Mouse (Mus musculus) kidney, embryonic 14.5 days (tissue): ENCODE data around the gene Spata31d1a. TPM values are rescaled to one million over a fixed set of nuclear protein-coding genes. Genes with fewer than 3 reads are reported as not detected.

Source experiments
- ATAC-seq: fragments of 200-750 bp; cut with Nextera tagmentation; 2 replicates; pipeline ENCODE4 v1.8.0; 2017; ENCODE audit warnings: moderate number of reproducible peaks, mild to moderate bottlenecking, moderate TSS enrichment, moderate library complexity; ENCODE audit not compliant: low FRiP score, low TSS enrichment
- H3K27ac ChIP-seq: fragments of 300-500 bp; sonication (generic); 2 replicates; pipeline ENCODE4 v1.5.1; 2014; ENCODE audit warnings: low read depth, mild to moderate bottlenecking, low read length, moderate library complexity, mixed read lengths
- H3K27me3 ChIP-seq: fragments of 300-500 bp; sonication (generic); 2 replicates; pipeline ENCODE4 v1.6.1; 2014; ENCODE audit warnings: mild to moderate bottlenecking, low read length; ENCODE audit not compliant: control insufficient read depth, insufficient read depth
- H3K36me3 ChIP-seq: fragments of 300-500 bp; sonication (generic); 2 replicates; pipeline ENCODE4 v1.6.1; 2014; ENCODE audit warnings: low read length, mixed read lengths; ENCODE audit not compliant: control insufficient read depth, insufficient read depth
- H3K4me1 ChIP-seq: fragments of 300-500 bp; sonication (generic); 2 replicates; pipeline ENCODE4 v1.6.1; 2014; ENCODE audit warnings: low read length, mixed read lengths; ENCODE audit not compliant: control insufficient read depth, insufficient read depth
- H3K4me2 ChIP-seq: fragments of 300-500 bp; sonication (generic); replicated peaks from 2 replicates; pipeline ENCODE4 v1.6.1; 2014; ENCODE audit warnings: low read depth, mild to moderate bottlenecking, low read length
- H3K4me3 ChIP-seq: fragments of 300-500 bp; sonication (generic); 2 replicates; pipeline ENCODE4 v1.5.1; 2014; ENCODE audit warnings: mild to moderate bottlenecking, low read length
- H3K9ac ChIP-seq: fragments of 300-500 bp; sonication (generic); 2 replicates; pipeline ENCODE4 v1.6.1; 2014; ENCODE audit warnings: low read depth, mild to moderate bottlenecking, low read length, moderate library complexity
- H3K9me3 ChIP-seq: fragments of 300-500 bp; sonication (generic); 2 replicates; pipeline ENCODE4 v1.6.1; 2016; ENCODE audit warnings: low read length; ENCODE audit not compliant: control insufficient read depth
- WGBS: fragments of 180-500 bp; shearing (Covaris S2); extraction: QIAGEN DNeasy Blood & Tissue Kit; methylation state at CpG from one replicate; pipeline ENCODE4 v1.1.7; 2014; 5-methylcytosine and 5-hydroxymethylcytosine counted together
- polyA plus RNA-seq: library from polyadenylated mRNA; unstranded; fragments of >200 nt; fragmentation: Nextera tagmentation; extraction: Ambion mirVana; gene quantifications from 2 replicates; pipeline ENCODE4 v1.2.1, GENCODE M21; 2014

Spata31d1a gene
- polyA plus RNA-seq, 1 experiment from 2014 or later = 0.43 TPM

- H3K27me3 ChIP-seq = no peaks in the 10 kb centered on the region
- H3K4me3 ChIP-seq = no peak overlapping the region
- no peaks in the 10 kb centered on the region for H3K9me3 ChIP-seq
- H3K4me1 ChIP-seq = peaks cover 12% of the 10 kb centered on the region
- ATAC-seq = no peak
- no peak overlapping the region for H3K9ac ChIP-seq
- WGBS = 93% methylated on average over 15 of the region's 15 CpGs
- H3K4me2 ChIP-seq = no peak overlapping the region
- H3K27ac ChIP-seq = no peak overlapping the region
- H3K36me3 ChIP-seq = no peaks in the 10 kb centered on the region
Measured at GRCm38 (mm10) chr13:59655718-59656315, 54.3 kb downstream of the Spata31d1a start.

- H3K9ac ChIP-seq = no peak overlapping the region
- no peak for ATAC-seq
- no peak overlapping the region for H3K4me2 ChIP-seq
- no peak overlapping the region for H3K4me3 ChIP-seq
- H3K27me3 ChIP-seq = no peaks in the 10 kb centered on the region
- H3K4me1 ChIP-seq = peaks cover 20% of the 10 kb centered on the region
- H3K36me3 ChIP-seq = no peaks in the 10 kb centered on the region
- no peaks in the 10 kb centered on the region for H3K9me3 ChIP-seq
- 88% methylated on average over 5 of the region's 5 CpGs for WGBS
- no peak overlapping the region for H3K27ac ChIP-seq
Measured at GRCm38 (mm10) chr13:59654465-59654864, 55.7 kb downstream of the Spata31d1a start.

GRCm38 (mm10) chr13:59653136-59653535 is 57.0 kb downstream of the Spata31d1a start:
- peaks cover 20% of the 10 kb centered on the region for H3K4me1 ChIP-seq

GRCm38 (mm10) chr13:59652651-59653050 is 57.5 kb downstream of the Spata31d1a start:
- H3K4me2 ChIP-seq = no peak overlapping the region
- ATAC-seq = no peak
- no peaks in the 10 kb centered on the region for H3K27me3 ChIP-seq
- H3K9me3 ChIP-seq = no peaks in the 10 kb centered on the region
- H3K36me3 ChIP-seq = no peaks in the 10 kb centered on the region; the same call in 1 of the 2 replicates
- H3K4me1 ChIP-seq = peaks cover 22% of the 10 kb centered on the region
- no peak overlapping the region for H3K27ac ChIP-seq
- WGBS = 43% methylated on average over 5 of the region's 5 CpGs
- H3K9ac ChIP-seq = no peak overlapping the region
- H3K4me3 ChIP-seq = no peak overlapping the region

More at GRCm38 (mm10) chr13:59653136-59653535, 57.0 kb downstream of the Spata31d1a start:
- 31% methylated on average over 3 of the region's 3 CpGs for WGBS
- no peaks in the 10 kb centered on the region; the same call in 1 of the 2 replicates for H3K36me3 ChIP-seq
- H3K27me3 ChIP-seq = no peaks in the 10 kb centered on the region
- H3K9ac ChIP-seq = no peak overlapping the region
- H3K27ac ChIP-seq = no peak overlapping the region
- H3K4me3 ChIP-seq = no peak overlapping the region
- peak; percentile 70; the same call in 1 of the 2 replicates for ATAC-seq
- H3K9me3 ChIP-seq = no peaks in the 10 kb centered on the region
- no peak overlapping the region for H3K4me2 ChIP-seq

Other genes starting within 250 kb of the Spata31d1a start
- 17.9 and 18.6 TPM in 2 replicates for gene Agtpbp1, start 125.1 kb downstream of the Spata31d1a start, polyA plus RNA-seq
- 93.0 and 101 TPM in 2 replicates for gene Naa35, start 125.1 kb downstream of the Spata31d1a start, polyA plus RNA-seq
- gene Golm1, start 34.5 kb downstream of the Spata31d1a start, polyA plus RNA-seq = 27.9 and 41.9 TPM in 2 replicates
- not detected in 2 replicates for gene 4921517D22Rik, start 16.2 kb downstream of the Spata31d1a start, polyA plus RNA-seq
- not detected in 2 replicates for gene Spata31d1b, start 2.0 kb upstream of the Spata31d1a start, polyA plus RNA-seq
- not detected in 2 replicates for gene Spata31d1d, start 21.4 kb upstream of the Spata31d1a start, polyA plus RNA-seq
- gene 1700014D04Rik, start 36.4 kb upstream of the Spata31d1a start, polyA plus RNA-seq = not detected in 2 replicates
- 123 and 134 TPM in 2 replicates for gene Isca1, start 59.5 kb upstream of the Spata31d1a start, polyA plus RNA-seq
- not detected in 2 replicates for gene Gm49354, start 71.9 kb upstream of the Spata31d1a start, polyA plus RNA-seq
- 23.6 and 43.9 TPM in 2 replicates for gene Tut7, start 112.8 kb upstream of the Spata31d1a start, polyA plus RNA-seq